Mouse (Mus musculus) left cerebral cortex, postnatal 4 days (tissue): ENCODE data around the gene Mfap3l. TPM values are rescaled to one million over a fixed set of nuclear protein-coding genes. Genes with fewer than 3 reads are reported as not detected.
"Not testable (repeated sequence)": the region's sequence is repeated elsewhere in the genome, so short reads cannot be mapped to it uniquely, and the experiment has no call there.

Experiments used
- DNase-seq: peaks from one replicate; pipeline ENCODE4 v3.0.0-alpha.2; 2022
- intact Hi-C: fragments of 180-260 bp; cut with DNase I; formaldehyde crosslinking; loops from one replicate; pipeline ENCODE4 v1.15.1; 2025
- total RNA-seq, 2 experiments: library from RNA; stranded (reverse); gene quantifications; 2 replicates each; pipeline ENCODE4 v1.2.3; 2021

The Mfap3l gene
- total RNA-seq, 2 experiments from 2014 or later = 25.4 to 25.9 TPM

DNA sequence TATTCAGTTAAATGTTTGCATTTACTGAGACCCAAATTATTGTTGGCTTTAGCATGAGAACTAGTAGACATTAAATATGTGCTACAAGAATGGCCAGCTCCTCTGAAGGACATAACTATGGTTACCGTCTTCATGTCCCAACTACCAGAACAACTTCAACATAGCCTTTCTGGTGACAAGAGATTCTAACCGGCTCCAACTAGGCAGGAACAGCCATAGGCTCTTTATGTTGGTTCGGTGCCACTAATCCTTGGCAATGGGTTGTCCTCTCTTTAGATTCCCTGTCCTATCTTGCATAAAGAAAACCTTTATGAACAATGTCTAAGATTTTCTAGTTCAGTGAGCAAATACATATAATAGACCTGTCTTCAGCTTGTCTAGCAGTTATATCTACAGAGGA, 14.7 kb downstream of the Mfap3l start:
- DNase-seq = no peak
- intact Hi-C loops = no loop called here

DNA sequence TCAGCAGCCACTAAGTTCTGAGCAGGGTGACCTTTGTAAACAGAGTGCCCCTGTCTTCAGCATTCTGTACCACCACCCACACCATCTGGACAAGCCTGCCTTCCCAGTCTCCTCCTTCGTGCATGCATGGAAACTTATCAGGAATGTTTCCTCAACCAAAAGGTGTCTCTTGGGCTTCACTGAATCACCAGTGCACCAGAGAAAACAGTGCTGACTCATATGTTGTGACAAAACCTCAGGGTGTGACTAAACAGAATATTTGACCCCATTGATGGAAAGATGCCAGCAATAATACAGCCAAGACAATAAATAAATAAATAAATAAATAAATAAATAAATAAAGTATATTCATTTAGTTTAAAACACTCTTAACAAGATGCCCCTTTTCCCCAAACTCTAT, 16.5 kb downstream of the Mfap3l start:
- intact Hi-C loops = no loop called here

DNA sequence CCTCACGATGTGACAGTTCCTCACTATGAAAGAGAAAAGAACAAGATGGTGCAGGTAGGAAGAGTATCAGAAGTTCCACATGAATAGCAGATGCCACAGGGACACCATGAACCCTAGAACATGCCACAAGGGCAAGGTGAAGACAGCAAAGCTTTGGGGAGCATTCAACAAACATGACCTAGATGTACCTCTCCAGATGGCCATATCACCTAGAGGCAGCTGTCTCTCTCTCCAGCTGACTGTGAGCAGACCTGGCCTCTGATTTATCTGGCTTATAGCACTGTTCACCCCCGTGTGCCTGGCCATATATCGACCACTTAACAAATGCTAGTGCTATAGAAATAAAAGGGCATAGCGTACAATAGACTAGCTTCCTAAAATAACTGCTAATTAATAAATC, 17.5 kb downstream of the Mfap3l start:
- intact Hi-C loops = no loop called here
- no peak for DNase-seq

More for the DNA sequence above, 16.5 kb downstream of the Mfap3l start:
- no peak for DNase-seq

DNA sequence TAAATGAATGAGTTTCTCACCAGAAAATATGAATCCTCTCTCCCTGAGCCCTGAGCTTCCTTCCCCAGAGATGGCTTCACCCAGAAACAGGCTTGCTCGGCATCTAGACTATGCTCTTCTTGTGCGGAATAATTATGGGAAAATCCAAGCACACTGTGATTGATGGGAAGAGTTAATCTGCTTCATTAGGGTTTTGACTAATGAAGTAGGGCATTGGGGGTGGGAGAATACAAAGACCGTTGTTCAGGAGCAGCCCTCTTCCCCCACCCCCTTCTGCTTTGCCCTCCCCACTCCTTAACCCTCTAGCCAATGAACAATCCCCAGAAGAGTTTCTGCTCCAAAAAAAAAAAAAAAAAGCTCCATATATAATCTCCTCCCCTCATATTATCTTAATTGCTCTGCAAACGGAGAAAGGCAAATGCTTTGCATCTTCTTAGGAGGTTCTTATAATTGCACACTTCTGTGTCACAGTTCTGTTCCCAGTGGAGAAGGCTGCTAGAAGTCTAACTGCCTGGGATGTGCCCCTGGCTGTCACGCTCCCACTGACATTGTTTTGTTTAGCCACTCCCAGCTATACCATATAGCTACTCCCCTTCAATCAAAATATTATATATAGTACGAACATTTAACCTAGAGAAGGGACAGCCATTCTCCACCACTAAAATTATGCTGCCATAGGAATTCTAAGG, 24.9 kb downstream of the Mfap3l start:
- DNase-seq = no peak
- intact Hi-C loops = no loop called here

DNA sequence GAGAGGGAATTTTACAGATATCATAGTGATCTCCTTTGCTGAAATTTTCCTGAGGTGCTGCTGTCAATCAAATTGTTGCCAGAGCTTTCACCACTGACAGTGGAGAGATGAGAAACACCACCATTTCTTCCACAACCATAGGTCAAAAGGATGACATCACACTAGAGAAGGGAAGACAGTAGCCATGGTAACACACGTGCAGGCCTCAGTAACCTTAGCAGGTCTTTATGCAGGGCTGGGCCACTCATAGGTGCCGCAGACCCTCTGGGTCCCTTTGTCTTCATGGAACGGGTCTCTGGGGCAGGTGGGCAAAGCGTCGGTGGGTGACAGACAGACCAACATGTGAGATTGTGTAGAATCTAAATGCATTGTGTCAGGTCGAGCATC, 25.5 kb downstream of the Mfap3l start:
- DNase-seq = no peak
- intact Hi-C loops = no loop called here

DNA sequence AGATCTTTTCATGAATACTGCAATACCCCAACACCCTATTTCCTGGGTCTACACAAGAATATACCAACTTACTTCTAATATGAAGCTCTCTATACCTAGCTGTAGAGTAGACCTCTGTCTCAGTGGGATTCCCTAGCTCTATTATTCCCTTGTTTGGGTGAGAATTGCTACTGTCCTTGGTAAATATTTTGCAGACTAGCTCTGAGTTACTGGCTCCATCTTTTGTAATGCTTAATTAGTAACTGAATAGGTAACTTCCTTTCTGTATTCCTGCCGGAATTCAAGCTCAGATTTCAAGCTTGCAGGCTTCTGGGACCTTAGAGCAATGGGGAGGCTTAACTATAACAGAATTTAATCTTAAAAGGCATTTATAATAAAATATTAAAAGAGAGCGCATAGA, 26.1 kb downstream of the Mfap3l start:
- intact Hi-C loops, DNase-seq: not testable (repeated sequence)

DNA sequence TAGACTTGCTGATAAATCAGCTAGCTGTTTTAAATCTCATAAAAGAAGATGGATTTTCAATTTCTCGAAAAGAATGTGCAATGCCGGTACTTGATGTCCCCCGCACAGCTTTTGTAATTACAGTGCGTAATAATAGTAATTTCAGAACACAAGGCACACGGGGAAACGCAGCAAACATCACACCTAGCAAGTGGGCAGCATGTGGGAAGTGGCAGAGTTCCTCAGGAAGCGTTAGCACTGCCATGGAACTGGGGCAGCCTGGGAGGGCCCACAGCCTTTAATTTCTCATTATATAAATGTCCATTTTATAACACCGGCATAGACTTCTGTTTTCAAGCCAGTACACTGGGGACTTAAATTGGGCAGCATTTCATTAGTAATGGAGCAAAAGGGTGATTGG, 27.1 kb downstream of the Mfap3l start:
- no peak for DNase-seq
- intact Hi-C loops = no loop called here

DNA sequence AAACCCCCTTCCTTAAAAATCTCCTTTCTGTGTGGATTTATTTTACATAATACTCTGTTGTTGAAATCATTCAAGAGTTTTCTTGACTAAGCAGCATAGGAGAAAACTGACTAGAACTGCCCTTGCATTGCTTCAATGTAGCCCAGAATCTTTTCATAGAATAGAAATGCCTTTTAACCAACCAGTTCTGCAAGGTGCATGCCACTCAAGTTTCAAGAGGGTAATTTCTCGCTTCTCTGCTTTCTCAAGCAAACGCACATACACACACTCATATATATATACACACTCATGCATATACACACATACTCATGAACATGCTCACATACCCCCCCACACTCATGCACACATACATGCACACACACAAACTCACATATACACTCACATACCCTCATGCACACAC, 28.6 kb downstream of the Mfap3l start:
- DNase-seq = no peak
- intact Hi-C loops = no loop called here

DNA sequence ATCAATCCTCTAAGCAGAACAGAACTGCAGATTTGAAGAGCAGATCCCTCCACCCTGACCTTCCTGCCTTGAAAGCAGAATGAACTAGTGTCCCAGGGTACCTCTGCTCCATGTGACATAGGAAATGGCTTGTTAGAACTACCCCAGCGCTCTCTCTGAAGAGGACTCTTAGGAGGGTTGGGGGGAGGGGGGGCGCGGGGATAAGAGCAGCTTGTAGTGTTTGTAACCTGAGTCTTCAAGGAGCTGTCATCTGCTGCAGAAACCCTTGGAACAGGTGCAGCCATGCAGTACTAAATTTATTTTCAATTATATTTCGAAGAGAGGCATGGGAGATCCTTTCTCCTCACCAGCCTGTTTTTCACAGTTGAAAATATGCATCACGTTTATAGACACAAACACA, 30.9 kb downstream of the Mfap3l start:
- intact Hi-C loops = no loop called here
- no peak for DNase-seq

DNA sequence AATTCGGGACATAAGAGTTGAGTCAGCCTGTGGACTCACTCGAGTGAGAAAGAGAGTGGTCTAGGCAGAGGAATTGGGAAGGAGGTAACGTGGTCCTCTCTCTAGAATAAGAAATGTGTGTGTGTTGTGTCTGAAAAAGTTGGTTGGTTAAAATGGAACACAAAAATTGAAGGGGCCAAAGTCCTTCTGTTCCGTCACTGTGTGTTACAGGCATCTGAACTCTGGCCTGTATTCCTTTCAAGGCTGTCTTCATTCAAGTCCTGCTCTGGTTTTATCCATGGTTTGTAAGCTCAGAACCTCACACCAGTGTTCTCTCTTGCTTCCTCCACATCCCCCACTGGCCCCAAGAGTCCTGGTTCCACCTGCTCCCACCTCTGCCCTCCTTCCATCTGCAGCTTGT, 33.2 kb downstream of the Mfap3l start:
- intact Hi-C loops = no loop called here
- DNase-seq = no peak

DNA sequence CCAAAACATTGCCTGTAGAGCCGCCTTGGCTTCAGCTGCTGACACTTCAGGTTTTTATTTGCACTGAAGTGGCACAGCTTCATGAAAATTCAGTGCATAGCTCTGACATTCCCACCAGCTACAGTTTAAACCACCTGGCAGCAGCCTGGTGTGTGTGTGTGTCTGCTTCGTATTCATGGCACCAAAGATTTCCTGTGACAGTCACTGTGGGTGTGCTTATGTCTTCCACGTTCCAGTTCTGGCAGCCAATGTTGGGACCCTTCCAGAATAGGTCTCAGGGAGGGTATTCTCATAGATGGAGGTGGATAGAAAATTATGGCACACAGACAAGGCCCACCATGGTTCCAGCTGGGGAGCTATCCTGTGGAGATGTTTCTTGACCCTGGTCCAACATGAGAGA, 34.2 kb downstream of the Mfap3l start:
- peak; percentile 67 for DNase-seq
- intact Hi-C loops = no loop called here

DNA sequence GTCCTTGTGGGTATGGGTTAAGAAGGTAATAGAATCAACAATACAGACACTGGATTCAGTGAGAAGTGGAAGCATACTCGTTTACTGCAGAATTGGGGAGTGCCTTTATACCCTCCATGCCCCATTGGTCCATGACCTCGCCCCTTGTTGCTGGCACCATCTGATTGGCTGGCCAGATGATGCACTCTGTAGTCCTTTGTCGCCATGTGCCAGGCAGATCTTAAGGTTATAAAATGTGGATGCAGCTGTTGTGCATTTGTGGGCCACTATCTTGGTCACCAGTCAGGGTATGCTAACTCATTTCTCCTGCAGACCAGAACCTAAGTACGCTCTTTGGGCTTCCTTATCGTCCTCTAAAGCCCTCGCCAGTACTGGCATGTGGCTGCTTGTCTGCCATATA, 46.0 kb downstream of the Mfap3l start:
- DNase-seq = no peak
- intact Hi-C loops = no loop called here

DNA sequence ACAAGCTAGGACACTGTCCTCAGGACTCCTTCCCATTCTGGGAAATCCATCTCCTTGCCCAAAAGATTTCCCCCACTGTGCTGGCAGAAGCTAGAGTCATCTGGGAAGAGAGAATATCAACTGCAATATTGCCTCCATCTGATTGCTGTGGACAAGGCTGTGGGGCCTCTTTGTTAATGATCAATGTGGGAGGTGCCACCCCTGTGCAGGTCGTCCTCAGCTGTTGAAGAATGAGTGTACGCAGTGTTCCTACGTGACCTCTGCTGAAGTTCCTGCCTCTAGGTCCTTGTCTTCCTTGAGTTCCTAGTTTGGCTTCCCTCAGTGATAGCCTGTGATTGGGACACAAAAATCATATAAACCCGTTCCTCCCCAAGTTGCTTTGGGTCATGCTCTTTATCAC, 49.2 kb downstream of the Mfap3l start:
- intact Hi-C loops = no loop called here
- no peak for DNase-seq

DNA sequence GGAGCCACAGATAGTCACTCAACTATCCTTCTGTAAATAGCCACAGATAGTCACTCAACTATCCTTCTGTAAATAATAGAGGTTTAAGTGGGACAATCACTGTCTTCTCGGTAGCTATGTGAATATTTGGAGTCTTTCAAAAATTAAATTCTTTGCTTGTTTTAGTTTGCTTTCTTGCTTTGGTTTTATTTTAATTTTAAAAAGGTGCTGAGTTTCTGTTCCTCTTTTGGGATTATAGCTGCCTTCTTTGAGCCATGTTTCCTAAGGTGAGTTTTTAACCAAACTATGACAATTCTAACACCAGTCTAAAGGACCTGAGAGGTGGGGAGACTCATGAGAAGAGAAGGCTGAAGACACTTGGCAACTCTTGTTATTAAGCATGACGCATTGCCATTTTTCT, 49.7 kb downstream of the Mfap3l start:
- no peak for DNase-seq
- intact Hi-C loops = no loop called here

DNA sequence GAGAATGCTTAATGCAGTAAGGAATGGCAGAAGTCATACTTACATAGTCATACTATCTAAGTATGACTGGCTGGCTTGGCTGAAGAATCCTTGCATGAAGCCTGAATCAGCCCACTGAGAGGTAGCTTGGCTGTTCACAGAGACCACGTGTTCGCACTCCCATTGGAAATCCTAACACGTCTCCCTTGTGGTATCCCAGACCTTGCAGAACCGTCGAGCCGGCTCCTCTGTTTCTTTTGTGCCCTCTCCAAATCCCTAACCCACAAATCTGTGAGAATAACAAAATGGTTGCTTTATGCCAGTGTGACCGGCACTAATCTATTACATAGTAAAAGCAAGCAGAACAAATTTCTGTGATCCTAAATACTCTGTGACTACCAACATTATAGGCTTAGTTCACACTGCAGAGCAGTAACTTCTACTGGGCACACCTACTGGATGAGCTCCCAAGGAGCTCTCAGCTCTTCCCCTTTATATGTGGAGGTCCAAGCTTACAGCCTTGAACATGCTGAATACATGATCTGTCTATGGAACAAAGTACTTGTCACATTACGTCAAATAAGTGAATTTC, 79.0 kb downstream of the Mfap3l start:
- intact Hi-C loops = no loop called here
- DNase-seq = no peak

DNA sequence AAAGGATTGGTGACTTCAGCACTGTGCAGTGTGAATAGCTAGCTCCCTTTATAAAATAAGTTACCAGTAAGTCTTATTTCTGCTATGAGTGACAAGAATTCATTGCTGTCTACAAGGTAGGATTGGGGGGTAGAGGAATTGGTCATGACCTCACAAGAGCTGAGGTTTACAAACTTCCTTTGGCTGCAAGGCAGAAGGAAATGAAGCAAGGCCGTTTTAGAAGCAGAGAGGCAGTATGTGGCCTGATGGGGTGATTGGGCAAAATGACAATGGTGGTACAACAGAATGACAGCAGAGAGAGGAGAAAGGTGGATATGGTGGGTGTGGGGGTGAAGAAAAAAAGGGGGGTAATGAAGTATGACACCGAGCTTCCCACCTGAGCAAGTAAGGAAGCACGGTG, 82.1 kb downstream of the Mfap3l start:
- intact Hi-C loops = no loop called here
- no peak for DNase-seq

DNA sequence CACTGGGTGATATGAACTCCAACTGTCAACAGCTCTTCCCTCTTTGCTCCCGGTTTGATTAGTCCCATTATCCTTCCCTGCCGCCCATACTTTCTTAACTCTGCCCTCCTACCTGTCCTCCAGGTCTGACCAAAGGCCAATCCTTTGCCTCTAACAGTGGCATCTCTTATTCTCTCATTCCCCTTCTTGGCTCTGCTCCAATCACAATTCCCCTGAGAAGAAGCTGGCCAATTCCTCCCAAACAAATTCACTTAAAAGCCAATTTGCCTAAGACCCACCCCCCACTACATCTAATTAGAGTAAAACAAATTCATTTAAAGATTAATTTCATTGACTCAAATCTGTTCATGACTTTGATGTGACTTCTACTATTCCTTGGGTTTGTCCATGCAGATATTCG, 86.1 kb downstream of the Mfap3l start:
- intact Hi-C loops = no loop called here

More for the DNA sequence above, 86.1 kb downstream of the Mfap3l start:
- DNase-seq = peak; percentile 11

Other genes with a start within 250 kb of the Mfap3l start
- not detected for gene Gm10283, start 129.6 kb upstream of the Mfap3l start, total RNA-seq
- gene Aadat, start 126.9 kb upstream of the Mfap3l start, total RNA-seq = 1 to 10 TPM; 1.2 to 1.8 TPM